Mouse (Mus musculus) kidney, adult 2 months (tissue): ENCODE results near the gene Cox7a2. TPM values are rescaled to one million over a fixed set of nuclear protein-coding genes. Genes with fewer than 3 reads are reported as not detected.

Source experiments
- DNase-seq: peaks from one replicate; pipeline ENCODE4 v3.0.0; 2021
- H3K27ac ChIP-seq: fragments of 200-500 bp; 2 replicates; pipeline ENCODE4 v1.5.1; 2012; ENCODE audit warnings: low read depth, low read length, control low read depth, inconsistent platforms; ENCODE audit not compliant: insufficient read depth
- H3K27me3 ChIP-seq: fragments of 200-500 bp; replicated peaks from 2 replicates; pipeline ENCODE4 v1.6.1; 2012; ENCODE audit warnings: mild to moderate bottlenecking, moderate library complexity, low read length, inconsistent platforms; ENCODE audit not compliant: control insufficient read depth, insufficient read depth
- H3K36me3 ChIP-seq: fragments of 200-500 bp; 2 replicates; pipeline ENCODE4 v1.6.1; 2012; ENCODE audit warnings: mild to moderate bottlenecking, moderate library complexity, low read length, inconsistent platforms; ENCODE audit not compliant: control insufficient read depth, insufficient read depth
- H3K4me1 ChIP-seq: fragments of 200-500 bp; 2 replicates; pipeline ENCODE4 v1.6.1; 2011; ENCODE audit warnings: low read length; ENCODE audit not compliant: control insufficient read depth, insufficient read depth
- H3K4me3 ChIP-seq: fragments of 200-500 bp; 2 replicates; pipeline ENCODE4 v1.5.1; 2011; ENCODE audit warnings: mild to moderate bottlenecking, low read depth, low read length, control low read depth; ENCODE audit not compliant: insufficient read depth
- CTCF ChIP-seq: fragments of 200-500 bp; conservative IDR thresholded peaks from 2 replicates; pipeline ENCODE4 v1.5.1; 2011; ENCODE audit warnings: low read depth, mild to moderate bottlenecking, control low read depth, low read length, moderate library complexity, mixed read lengths; ENCODE audit not compliant: insufficient read depth, insufficient read length
- POLR2A ChIP-seq: fragments of 200-500 bp; IDR thresholded peaks from one replicate; pipeline ENCODE4 v1.6.1; 2011; ENCODE audit warnings: low read depth, low read length, control low read depth
- WGBS: fragments of 180-500 bp; shearing (Covaris S2); methylation state at CpG from one replicate; pipeline ENCODE4 v1.1.7; 2018; 5-methylcytosine and 5-hydroxymethylcytosine counted together
- polyA plus RNA-seq: library from polyadenylated mRNA; depleted of rRNA; stranded (reverse); fragments of >200 nt; gene quantifications from 2 replicates; pipeline ENCODE4 v1.2.3, GENCODE M21; 2012

The Cox7a2 gene
- polyA plus RNA-seq, 1 experiment: 670 TPM

DNA sequence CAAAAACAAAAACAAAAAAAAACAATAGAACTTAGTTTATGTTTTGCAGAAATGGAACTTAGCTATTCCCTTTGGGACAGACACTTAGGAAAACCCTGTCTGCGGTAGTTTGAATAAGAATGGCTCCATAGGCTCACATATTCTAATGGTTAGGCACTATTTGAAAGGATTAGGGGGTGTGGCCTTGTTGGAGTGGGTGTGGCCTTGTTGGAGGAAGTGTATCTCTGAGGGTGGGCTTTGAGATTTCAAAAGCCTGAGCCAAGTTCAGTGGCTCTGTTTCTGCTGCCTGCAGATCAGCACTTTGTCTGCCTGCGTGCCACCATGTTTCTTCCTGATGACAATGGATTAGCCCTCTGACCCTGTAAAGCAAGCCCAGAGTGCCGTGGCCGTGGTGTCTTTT, 14.6 kb downstream of the Cox7a2 start:
- DNase-seq: no peak
- Histone ChIP-seq H3K4me3 (no peak overlapping the region), H3K27ac (no peak overlapping the region), H3K4me1 (no peaks in the 10 kb centered on the region), H3K36me3 (no peaks in the 10 kb centered on the region), H3K27me3 (no peaks in the 10 kb centered on the region)
- no peak for TF ChIP-seq POLR2A
- TF ChIP-seq CTCF: no peak
- 68% methylated on average over 4 of the region's 4 CpGs for WGBS

GRCm38 (mm10) chr9:79735608-79736007, 24.1 kb downstream of the Cox7a2 start:
- H3K4me1 ChIP-seq: no peaks in the 10 kb centered on the region
- no peak overlapping the region for H3K27ac ChIP-seq
- no peak for DNase-seq
- TF ChIP-seq CTCF: no peak
- TF ChIP-seq POLR2A: no peak
- H3K36me3 ChIP-seq: no peaks in the 10 kb centered on the region
- H3K27me3 ChIP-seq: no peaks in the 10 kb centered on the region; the same call in 1 of the 2 replicates
- 71% methylated on average over 6 of the region's 6 CpGs for WGBS
- H3K4me3 ChIP-seq: no peak overlapping the region

GRCm38 (mm10) chr9:79730301-79730700, 29.4 kb downstream of the Cox7a2 start:
- Histone ChIP-seq H3K27ac (no peak overlapping the region), H3K4me3 (no peak overlapping the region), H3K27me3 (no peaks in the 10 kb centered on the region), H3K36me3 (no peaks in the 10 kb centered on the region), H3K4me1 (no peaks in the 10 kb centered on the region)
- no peak for TF ChIP-seq POLR2A
- TF ChIP-seq CTCF: no peak
- DNase-seq: no peak
- 69% methylated on average over 5 of the region's 5 CpGs for WGBS

DNA sequence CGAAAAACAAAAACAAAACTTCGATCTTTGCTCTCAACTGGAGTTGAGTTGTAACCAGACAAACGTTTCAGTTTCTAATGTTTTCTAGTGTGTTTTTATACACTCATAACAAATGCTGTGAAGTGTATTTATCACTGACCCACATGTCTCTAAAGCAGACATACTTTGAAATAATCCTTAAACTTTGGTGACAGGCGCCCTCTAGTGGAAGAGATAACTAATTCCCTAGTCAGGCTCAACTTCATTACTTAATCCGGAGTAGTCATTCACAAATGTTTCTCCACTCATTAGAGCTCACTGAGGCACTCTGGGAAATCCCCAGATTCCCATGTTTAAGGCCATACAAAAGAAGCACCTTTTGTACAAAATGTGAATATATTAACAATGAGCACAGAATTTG, 36.6 kb downstream of the Cox7a2 start:
- 32% methylated on average over 5 of the region's 5 CpGs for WGBS
- peaks cover 3% of the 10 kb centered on the region; the same call in 1 of the 2 replicates for H3K27me3 ChIP-seq
- H3K36me3 ChIP-seq: no peaks in the 10 kb centered on the region
- no peak for TF ChIP-seq POLR2A
- TF ChIP-seq CTCF: 0 out of 2 replicates have a peak, but pooled peaks have one; percentile 7
- peak; percentile 63 for DNase-seq
- H3K4me3 ChIP-seq: no peak overlapping the region
- H3K4me1 ChIP-seq: no peaks in the 10 kb centered on the region
- H3K27ac ChIP-seq: no peak overlapping the region

DNA sequence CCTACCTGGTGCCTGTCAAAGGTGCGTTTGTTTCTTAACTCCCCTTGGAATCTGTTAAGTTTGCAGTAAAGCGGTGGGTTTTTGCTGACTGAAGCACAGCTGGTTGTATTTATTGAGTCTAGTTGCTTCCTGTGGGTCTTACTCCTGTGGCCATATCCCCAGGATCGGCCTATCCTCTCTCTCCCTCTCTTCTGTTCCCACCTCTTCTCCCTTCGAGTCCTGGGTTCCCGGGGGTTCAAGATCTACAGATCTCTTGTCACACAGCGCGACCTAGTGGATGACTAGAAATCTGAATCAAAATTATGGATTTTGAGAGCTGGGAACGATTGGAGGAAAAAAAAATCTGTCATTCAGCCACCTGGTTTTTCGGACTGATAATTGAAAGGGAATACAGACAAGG, 38.6 kb downstream of the Cox7a2 start:
- Histone ChIP-seq H3K36me3 (no peaks in the 10 kb centered on the region), H3K4me3 (no peak overlapping the region), H3K27ac (no peak overlapping the region), H3K27me3 (peaks cover 3% of the 10 kb centered on the region; the same call in 1 of the 2 replicates), H3K4me1 (no peaks in the 10 kb centered on the region)
- WGBS: 11% methylated on average over 9 of the region's 9 CpGs
- peak; percentile 48 for DNase-seq
- TF ChIP-seq POLR2A: no peak
- peak; percentile 64 for TF ChIP-seq CTCF

DNA sequence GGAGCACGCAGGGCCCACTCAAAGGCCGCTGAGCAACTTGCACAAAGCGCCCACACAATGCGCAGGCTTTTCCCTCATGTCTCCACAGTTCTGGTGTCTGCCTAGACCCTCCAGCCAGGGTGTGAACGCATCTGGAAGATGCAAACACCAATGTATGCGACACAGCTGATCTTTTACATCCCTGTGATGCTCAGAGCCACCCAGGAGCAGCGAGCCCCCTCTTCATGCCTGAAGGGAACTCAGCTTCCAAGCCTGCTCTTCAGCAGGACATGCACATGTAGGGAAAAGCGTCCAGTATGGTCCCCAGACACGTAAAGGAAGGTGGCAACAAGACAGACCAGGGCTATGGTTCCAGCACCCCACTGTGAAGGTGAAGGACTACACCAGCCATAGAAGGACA, 39.5 kb downstream of the Cox7a2 start:
- peaks cover 3% of the 10 kb centered on the region; the same call in 1 of the 2 replicates for H3K27me3 ChIP-seq
- H3K36me3 ChIP-seq: no peaks in the 10 kb centered on the region
- no peak for TF ChIP-seq CTCF
- TF ChIP-seq POLR2A: no peak
- H3K27ac ChIP-seq: no peak overlapping the region
- H3K4me3 ChIP-seq: no peak overlapping the region
- 64% methylated on average over 9 of the region's 9 CpGs for WGBS
- H3K4me1 ChIP-seq: no peaks in the 10 kb centered on the region
- no peak for DNase-seq

DNA sequence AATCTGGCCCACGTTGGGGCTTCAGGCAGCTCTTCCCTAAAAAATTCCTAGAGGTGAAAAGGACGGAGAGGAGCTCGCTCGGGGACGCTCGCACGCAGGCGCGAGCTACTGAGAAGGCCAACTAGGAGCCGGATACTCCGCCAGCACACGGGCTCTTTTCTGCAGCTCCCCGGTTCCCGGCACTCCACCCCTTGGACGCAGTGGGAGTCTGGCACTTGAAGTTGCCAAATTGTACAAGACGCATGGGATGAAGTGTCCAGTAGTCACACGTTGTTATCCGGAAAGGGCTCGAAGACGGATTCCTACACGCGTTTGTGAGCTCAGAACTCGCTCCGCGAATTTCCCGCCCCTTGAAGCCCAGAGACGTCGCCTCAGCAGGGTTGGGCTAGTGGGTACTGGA, 40.2 kb downstream of the Cox7a2 start:
- Histone ChIP-seq H3K27me3 (peaks cover 3% of the 10 kb centered on the region; the same call in 1 of the 2 replicates), H3K4me1 (no peaks in the 10 kb centered on the region), H3K36me3 (no peaks in the 10 kb centered on the region), H3K27ac (no peak overlapping the region), H3K4me3 (no peak overlapping the region)
- TF ChIP-seq POLR2A: no peak
- DNase-seq: no peak
- WGBS: 7% methylated on average over 28 of the region's 28 CpGs
